Mouse (Mus musculus): ENCODE measurements around the gene Ccdc85c. TPM values are rescaled to one million over a fixed set of nuclear protein-coding genes. Genes with fewer than 3 reads are reported as not detected.

Ccdc85c gene
- polyA plus RNA-seq, 1 experiment from 2014 or later, result 8.2 TPM

GRCm38 (mm10) chr12:108162036-108162435 lies 113.2 kb downstream of the Ccdc85c start:
- 91% methylated on average over 1 of the region's 1 CpGs for WGBS
- Histone ChIP-seq H3K4me3 (ENCODE audit: control insufficient read depth in 1 of 2, insufficient read depth in 1 of 2, low read depth in 1 of 2, low read length in 2 of 2) (no peak overlapping the region), H3K9me3 (ENCODE audit: control insufficient read depth, low read length) (no peaks in the 10 kb centered on the region), H3K4me1 (ENCODE audit: control insufficient read depth in 2 of 2, insufficient read depth in 2 of 2, low read length in 2 of 2) (peaks cover under 1 to 5% of the 10 kb centered on the region in 2 experiments; a peak in 1 of 4 replicates), H3K27me3 (ENCODE audit: control insufficient read depth, insufficient read depth, low read length) (no peaks in the 10 kb centered on the region), H3K36me3 (ENCODE audit: control insufficient read depth, insufficient read depth, low read length) (peaks cover 72% of the 10 kb centered on the region), H3K27ac (replicated peaks in 1 of 2; ENCODE audit: control insufficient read depth in 1 of 2, insufficient read depth in 1 of 2, low read depth in 2 of 2, low read length in 2 of 2) (no peak overlapping the region), H3K4me2 (ENCODE audit: low read length) (no peak overlapping the region), H3K9ac (ENCODE audit: low read length) (no peak overlapping the region)
- no peak for ATAC-seq (ENCODE audit: insufficient number of reproducible peaks, insufficient read depth, low FRiP score, low read depth)

- no peak overlapping the region for H3K9ac ChIP-seq (ENCODE audit: low read length)
- H3K27ac ChIP-seq (replicated peaks in 1 of 2; ENCODE audit: control insufficient read depth in 1 of 2, insufficient read depth in 1 of 2, low read depth in 2 of 2, low read length in 2 of 2), result no peak overlapping the region
- peaks cover 88% of the 10 kb centered on the region for H3K36me3 ChIP-seq (ENCODE audit: control insufficient read depth, insufficient read depth, low read length)
- H3K9me3 ChIP-seq (ENCODE audit: control insufficient read depth, low read length), result no peaks in the 10 kb centered on the region
- no peak for ATAC-seq (ENCODE audit: insufficient number of reproducible peaks, insufficient read depth, low FRiP score, low read depth)
- no peak overlapping the region for H3K4me2 ChIP-seq (ENCODE audit: low read length)
- H3K4me1 ChIP-seq (ENCODE audit: control insufficient read depth in 2 of 2, insufficient read depth in 2 of 2, low read length in 2 of 2), result no peaks in the 10 kb centered on the region
- no peaks in the 10 kb centered on the region for H3K27me3 ChIP-seq (ENCODE audit: control insufficient read depth, insufficient read depth, low read length)
- H3K4me3 ChIP-seq (ENCODE audit: control insufficient read depth in 1 of 2, insufficient read depth in 1 of 2, low read depth in 1 of 2, low read length in 2 of 2), result no peak overlapping the region
Measured at GRCm38 (mm10) chr12:108159863-108160262, 115.4 kb downstream of the Ccdc85c start.

Other genes starting within 250 kb of the Ccdc85c start
- 60.4 and 68.2 TPM in 2 replicates for gene Setd3, start 96.1 kb downstream of the Ccdc85c start, polyA plus RNA-seq (2014; fragmentation: Nextera tagmentation; extraction: Ambion mirVana)
- 3.2 and 3.9 TPM in 2 replicates for gene Ccnk, start 95.8 kb downstream of the Ccdc85c start, polyA plus RNA-seq (2014; fragmentation: Nextera tagmentation; extraction: Ambion mirVana)
- gene Hhipl1, start 30.8 kb upstream of the Ccdc85c start, polyA plus RNA-seq (2014; fragmentation: Nextera tagmentation; extraction: Ambion mirVana), result 0.63 and 0.84 TPM in 2 replicates
- 4.2 and 4.6 TPM in 2 replicates for gene Cyp46a1, start 59.0 kb upstream of the Ccdc85c start, polyA plus RNA-seq (2014; fragmentation: Nextera tagmentation; extraction: Ambion mirVana)
- gene Eml1, start 95.5 kb upstream of the Ccdc85c start, polyA plus RNA-seq (2014; fragmentation: Nextera tagmentation; extraction: Ambion mirVana), result 69.5 and 77.2 TPM in 2 replicates

All from heart, embryonic 14.5 days (tissue).